Mouse (Mus musculus) myocyte (in vitro differentiated cells): ENCODE measurements around the gene Stk10. TPM values are rescaled to one million over a fixed set of nuclear protein-coding genes. Genes with fewer than 3 reads are reported as not detected.

Source experiments
- H3K27me3 ChIP-seq: one replicate; pipeline ENCODE4 v1.6.1; 2011; ENCODE audit not compliant: control insufficient read depth, insufficient read depth, insufficient read length
- H3K36me3 ChIP-seq: one replicate; pipeline ENCODE4 v1.6.1; 2011; ENCODE audit not compliant: control insufficient read depth, insufficient read depth
- H3K4me2 ChIP-seq: one replicate; pipeline ENCODE4 v1.6.1; 2011; ENCODE audit warnings: low read depth, control low read depth
- H3K4me3 ChIP-seq: one replicate; pipeline ENCODE4 v1.5.1; 2011; ENCODE audit warnings: mild to moderate bottlenecking, control low read depth, moderate library complexity
- H3K79me2 ChIP-seq: one replicate; pipeline ENCODE4 v1.6.1; 2011; ENCODE audit not compliant: control insufficient read depth, insufficient read depth
- H3ac ChIP-seq: one replicate; pipeline ENCODE4 v1.6.1; 2011; ENCODE audit not compliant: control insufficient read depth, insufficient read length
- CEBPB ChIP-seq: IDR thresholded peaks from 2 replicates; pipeline ENCODE4 v1.6.1; 2011; ENCODE audit warnings: mild to moderate bottlenecking, moderate library complexity; ENCODE audit not compliant: poor library complexity, insufficient read depth, severe bottlenecking
- E2F4 ChIP-seq: IDR thresholded peaks from one replicate; pipeline ENCODE4 v1.6.1; 2011; ENCODE audit warnings: mild to moderate bottlenecking, control low read depth, moderate library complexity; ENCODE audit not compliant: insufficient read depth
- MAX ChIP-seq: IDR thresholded peaks from one replicate; pipeline ENCODE4 v1.6.1; 2011; ENCODE audit warnings: low read depth, mild to moderate bottlenecking, control low read depth
- MYOD1 ChIP-seq, 3 experiments: IDR thresholded peaks; one replicate each; pipeline ENCODE4 v1.6.1; 2011; ENCODE audit warnings: control low read depth in 2 of 3, low read depth in 2 of 3, mild to moderate bottlenecking in 2 of 3, moderate library complexity in 1 of 3; ENCODE audit not compliant: insufficient read length in 2 of 3, control insufficient read depth in 1 of 3
- MYOG ChIP-seq, 3 experiments: IDR thresholded peaks; one replicate each; pipeline ENCODE4 v1.6.1; 2011; ENCODE audit warnings: control low read depth in 2 of 3, low read depth in 2 of 3, mild to moderate bottlenecking in 2 of 3; ENCODE audit not compliant: insufficient read length in 2 of 3, control insufficient read depth in 1 of 3, insufficient read depth in 1 of 3
- POLR2A ChIP-seq: IDR thresholded peaks from one replicate; pipeline ENCODE4 v1.6.1; 2011; ENCODE audit warnings: low read depth, mild to moderate bottlenecking, control low read depth, moderate library complexity; ENCODE audit not compliant: insufficient read length
- POLR2AphosphoS2 ChIP-seq: IDR thresholded peaks from one replicate; pipeline ENCODE4 v1.6.1; 2011; ENCODE audit warnings: low read depth, control low read depth; ENCODE audit not compliant: insufficient read length
- REST ChIP-seq: IDR thresholded peaks from one replicate; pipeline ENCODE4 v1.6.1; 2011; ENCODE audit warnings: mild to moderate bottlenecking, control low read depth, moderate library complexity; ENCODE audit not compliant: insufficient read depth, insufficient read length
- SRF ChIP-seq: IDR thresholded peaks from one replicate; pipeline ENCODE4 v1.6.1; 2011; ENCODE audit warnings: low read depth; ENCODE audit not compliant: control insufficient read depth, insufficient read length
- TCF12 ChIP-seq: IDR thresholded peaks from one replicate; pipeline ENCODE4 v1.6.1; 2011; ENCODE audit warnings: mild to moderate bottlenecking, control low read depth; ENCODE audit not compliant: poor library complexity, insufficient read depth, severe bottlenecking
- TCF3 ChIP-seq: IDR thresholded peaks from one replicate; pipeline ENCODE4 v1.6.1; 2011; ENCODE audit warnings: low read depth, control low read depth; ENCODE audit not compliant: insufficient read length
- USF1 ChIP-seq: IDR thresholded peaks from one replicate; pipeline ENCODE4 v1.6.1; 2011; ENCODE audit warnings: low read depth, mild to moderate bottlenecking, control low read depth, moderate library complexity
- polyA plus RNA-seq: library from polyadenylated mRNA; unstranded; fragments of >200 nt; fragmentation: generic; extraction: Trizol; gene quantifications from one replicate; pipeline ENCODE4 v1.2.1, GENCODE M21; 2012; ENCODE audit warnings: missing spikeins

Stk10 gene
- polyA plus RNA-seq, 1 experiment = 7.1 TPM

- Histone ChIP-seq H3K4me3 (no peak overlapping the region), H3K4me2 (peak overlapping the region; percentile 41), H3ac (no peak overlapping the region), H3K79me2 (peaks cover 35% of the 10 kb centered on the region), H3K27me3 (no peaks in the 10 kb centered on the region), H3K36me3 (no peaks in the 10 kb centered on the region)
- TF ChIP-seq MYOD1 (IDR thresholded peaks at IDR 0.05; ENCODE audit: control insufficient read depth in 1 of 3, insufficient read length in 2 of 3, low read depth in 2 of 3) = no peak
Observed at GRCm38 (mm10) chr11:32542687-32543411, 9.7 kb downstream of the Stk10 start.

- Histone ChIP-seq H3K79me2 (peaks cover 26% of the 10 kb centered on the region), H3K27me3 (no peaks in the 10 kb centered on the region), H3K4me2 (no peak overlapping the region), H3K36me3 (no peaks in the 10 kb centered on the region), H3ac (no peak overlapping the region), H3K4me3 (no peak overlapping the region)
- TF ChIP-seq MYOD1 (IDR thresholded peaks at IDR 0.05; ENCODE audit: control insufficient read depth in 1 of 3, insufficient read length in 2 of 3, low read depth in 2 of 3) (no peak), POLR2AphosphoS2 (no peak), POLR2A (no peak), USF1 (no peak), REST (no peak), CEBPB (no peak), MAX (no peak)
Observed at GRCm38 (mm10) chr11:32544041-32544440, 10.9 kb downstream of the Stk10 start.

- Histone ChIP-seq H3K79me2 (peaks cover 26% of the 10 kb centered on the region), H3K27me3 (no peaks in the 10 kb centered on the region), H3K4me2 (no peak overlapping the region), H3K36me3 (no peaks in the 10 kb centered on the region), H3ac (no peak overlapping the region), H3K4me3 (no peak overlapping the region)
- TF ChIP-seq MYOG (IDR thresholded peaks at IDR 0.05; ENCODE audit: control insufficient read depth in 1 of 3, insufficient read depth in 1 of 3, insufficient read length in 2 of 3, low read depth in 2 of 3) (no peak), REST (no peak), USF1 (no peak), TCF12 (no peak), E2F4 (no peak), POLR2AphosphoS2 (no peak), MAX (no peak), MYOD1 (IDR thresholded peaks at IDR 0.05; ENCODE audit: control insufficient read depth in 1 of 3, insufficient read length in 2 of 3, low read depth in 2 of 3) (no peak), POLR2A (no peak), TCF3 (no peak), SRF (no peak)
Observed at GRCm38 (mm10) chr11:32544497-32544896, 11.4 kb downstream of the Stk10 start.

GRCm38 (mm10) chr11:32545605-32546004 is 12.5 kb downstream of the Stk10 start:
- peaks cover 26% of the 10 kb centered on the region for H3K79me2 ChIP-seq
- no peak overlapping the region for H3K4me2 ChIP-seq
- TF ChIP-seq POLR2A = no peak
- TF ChIP-seq SRF = no peak
- no peak for TF ChIP-seq E2F4
- H3K36me3 ChIP-seq = no peaks in the 10 kb centered on the region
- H3K4me3 ChIP-seq = no peak overlapping the region
- no peaks in the 10 kb centered on the region for H3K27me3 ChIP-seq
- H3ac ChIP-seq = no peak overlapping the region

GRCm38 (mm10) chr11:32546483-32546882 is 13.4 kb downstream of the Stk10 start:
- TF ChIP-seq SRF (no peak), MYOD1 (IDR thresholded peaks at IDR 0.05; ENCODE audit: control insufficient read depth in 1 of 3, insufficient read length in 2 of 3, low read depth in 2 of 3) (no peak), CEBPB (no peak), USF1 (no peak), POLR2A (no peak), POLR2AphosphoS2 (no peak), TCF12 (no peak), REST (no peak), TCF3 (no peak), E2F4 (no peak), MYOG (IDR thresholded peaks at IDR 0.05; ENCODE audit: control insufficient read depth in 1 of 3, insufficient read depth in 1 of 3, insufficient read length in 2 of 3, low read depth in 2 of 3) (no peak), MAX (no peak)
- no peaks in the 10 kb centered on the region for H3K36me3 ChIP-seq
- no peak overlapping the region for H3K4me2 ChIP-seq
- H3K4me3 ChIP-seq = no peak overlapping the region
- no peak overlapping the region for H3ac ChIP-seq
- no peaks in the 10 kb centered on the region for H3K27me3 ChIP-seq
- peaks cover 18% of the 10 kb centered on the region for H3K79me2 ChIP-seq
